Mouse (Mus musculus) left cerebral cortex, adult 9 months (tissue): ENCODE measurements at regions not wholly inside any gene's neighbourhood (a gene's known extent, or its start where the extent isn't known, plus 50 kb on each side); places are given as distances from the start of the nearest gene placed in this dataset.

Source experiments
- DNase-seq, 2 experiments: peaks; one replicate each; pipeline ENCODE4 v3.0.0; 2022; ENCODE audit warnings: low spot score in 2 of 2

GRCm38 (mm10) chr5:68572816-68573215 is 541.2 kb downstream of the Grxcr1 start:
- DNase-seq = no peak

DNA sequence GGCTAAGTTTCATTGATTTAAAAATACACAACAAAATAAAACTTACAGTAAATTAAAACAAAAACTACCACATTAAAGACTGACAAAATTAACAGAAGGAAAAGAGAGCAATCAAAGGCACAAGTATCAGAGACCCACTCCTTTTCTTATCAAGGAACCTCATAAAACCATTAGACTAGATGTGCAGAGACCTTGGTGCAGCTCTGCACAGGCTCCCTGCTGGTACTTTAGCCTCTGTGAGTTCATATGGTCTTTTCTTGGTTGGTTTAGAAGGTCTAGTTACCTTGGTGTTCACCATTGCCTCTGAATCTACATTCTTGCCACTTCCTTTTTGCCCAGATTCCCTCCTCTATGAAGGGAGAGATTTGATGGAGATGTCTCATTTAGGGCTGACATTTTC is 544.2 kb downstream of the Grxcr1 start:
- DNase-seq = no peak

- no peak for DNase-seq
Observed at GRCm38 (mm10) chr5:68578496-68578895, 546.9 kb downstream of the Grxcr1 start.

DNA sequence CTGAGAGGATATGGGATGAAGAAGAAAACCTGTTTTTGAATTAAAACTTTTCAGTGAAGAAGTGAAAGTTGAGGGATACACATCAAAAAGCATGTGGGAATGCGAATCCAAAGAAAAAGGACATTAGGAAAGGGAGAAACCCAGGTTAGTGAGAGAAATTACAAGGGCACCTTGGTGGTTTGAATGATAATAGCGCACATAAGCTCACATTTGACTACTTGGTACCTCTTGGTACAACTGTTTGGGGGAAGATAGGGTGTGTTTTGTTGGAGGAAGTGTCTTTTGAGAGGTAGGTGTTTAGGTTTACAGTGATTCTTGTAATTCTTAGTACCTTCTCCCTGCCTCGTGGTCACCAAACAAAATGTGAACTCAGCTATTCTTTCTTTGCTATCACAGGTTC is 560.8 kb downstream of the Grxcr1 start:
- DNase-seq = no peak

DNA sequence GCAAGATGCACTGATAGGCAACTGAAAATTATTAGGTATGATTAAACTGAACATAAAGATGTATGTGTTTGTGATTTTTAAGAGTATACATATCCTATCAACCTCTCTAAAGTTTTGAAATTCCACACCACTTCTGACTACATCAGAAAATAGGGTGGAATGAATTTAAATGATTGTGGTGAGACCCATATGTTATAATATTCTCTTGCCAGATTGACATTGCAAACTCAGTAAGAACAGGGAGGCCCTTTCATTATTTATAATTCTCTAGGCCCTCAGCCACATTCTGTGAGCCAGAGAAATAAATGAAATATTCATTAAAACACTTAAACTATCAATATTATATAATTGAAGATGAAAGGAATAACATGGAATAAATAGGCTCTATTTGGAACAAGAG is 586.8 kb downstream of the Grxcr1 start:
- no peak for DNase-seq

GRCm38 (mm10) chr5:68635400-68635799 is 603.8 kb downstream of the Grxcr1 start:
- peak; percentile 2 to 23 for DNase-seq

GRCm38 (mm10) chr5:68672834-68673233 is 641.2 kb downstream of the Grxcr1 start:
- no peak for DNase-seq

- no peak for DNase-seq
Observed at GRCm38 (mm10) chr5:68701342-68701741, 640.1 kb downstream of the Kctd8 start.

GRCm38 (mm10) chr5:68705411-68706080 is 635.9 kb downstream of the Kctd8 start:
- no peak for DNase-seq

DNA sequence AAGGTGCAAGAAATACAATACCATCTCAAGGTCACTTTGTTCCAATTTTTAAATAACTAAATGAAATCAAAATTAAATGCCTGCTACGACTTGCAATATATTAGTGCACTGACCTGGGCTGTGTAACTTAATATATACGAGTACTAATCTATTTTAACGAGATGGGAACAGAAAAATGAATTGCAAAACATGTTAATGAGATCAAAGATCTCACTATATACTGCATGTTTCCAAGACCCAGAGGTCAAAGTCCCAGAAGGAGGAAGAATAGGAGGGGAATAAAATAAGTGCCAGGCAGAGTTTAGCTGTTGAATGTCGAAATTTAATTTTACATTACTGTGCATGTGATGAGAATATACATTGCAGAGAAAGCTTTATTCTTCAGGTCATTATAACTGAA is 614.7 kb downstream of the Kctd8 start:
- no peak for DNase-seq

- DNase-seq = peak in 1 of 2 experiments; percentile 2
Observed at GRCm38 (mm10) chr5:68735186-68735585, 606.3 kb downstream of the Kctd8 start.

GRCm38 (mm10) chr5:68750499-68750898 is 591.0 kb downstream of the Kctd8 start:
- DNase-seq = no peak

DNA sequence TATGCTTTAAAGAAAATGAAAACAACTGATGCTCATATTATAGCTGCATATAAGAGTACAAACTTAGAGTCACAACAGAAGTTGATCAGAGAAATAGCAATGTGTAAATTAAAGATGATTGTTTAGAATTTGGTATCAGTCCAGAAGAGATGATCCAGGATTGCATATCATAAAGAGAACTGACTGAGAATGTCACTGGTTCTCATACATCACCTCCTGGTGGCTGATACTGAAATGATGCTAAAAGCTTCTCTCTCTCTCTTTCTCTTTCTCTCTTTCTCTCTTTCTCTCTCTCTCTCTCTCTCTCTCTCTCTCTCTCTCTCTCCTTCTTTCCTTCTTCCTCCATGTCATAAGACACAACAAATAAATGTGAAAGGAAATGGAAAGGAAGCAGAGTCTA is 588.5 kb downstream of the Kctd8 start:
- no peak for DNase-seq
